Mouse (Mus musculus) cerebellum, postnatal 14 days (tissue): Measurements from ENCODE around the gene Nol6.

Experiments used
- DNase-seq, 2 experiments: peaks; one replicate each; pipeline ENCODE4 v3.0.0; 2021; ENCODE audit warnings: mixed read lengths in 2 of 2

The Nol6 gene

GRCm38 (mm10) chr4:41124180-41124951 is at the start of gene Nol6:
Gene Nol6, minus strand, starts transcription at chr4:41124455.
- peak; percentile 98 for DNase-seq

- no peak for DNase-seq
Measured at GRCm38 (mm10) chr4:41170970-41171369, 46.7 kb upstream of the Nol6 start.

- DNase-seq: peak; percentile 95 to 97
Measured at GRCm38 (mm10) chr4:41165693-41166475, 41.6 kb upstream of the Nol6 start.

- peak; percentile 54 to 65 for DNase-seq
Measured at GRCm38 (mm10) chr4:41164974-41165373, 40.7 kb upstream of the Nol6 start.

- no peak for DNase-seq
Measured at GRCm38 (mm10) chr4:41161232-41161631, 37.0 kb upstream of the Nol6 start.

GRCm38 (mm10) chr4:41158251-41158650 is 34.0 kb upstream of the Nol6 start:
- no peak for DNase-seq

- no peak for DNase-seq
Measured at GRCm38 (mm10) chr4:41156961-41157360, 32.7 kb upstream of the Nol6 start.

- DNase-seq: no peak
Measured at GRCm38 (mm10) chr4:41153146-41153545, 28.9 kb upstream of the Nol6 start.

GRCm38 (mm10) chr4:41151186-41151585 is 26.9 kb upstream of the Nol6 start:
- DNase-seq: no peak

- no peak for DNase-seq
Measured at GRCm38 (mm10) chr4:41149891-41150290, 25.6 kb upstream of the Nol6 start.

GRCm38 (mm10) chr4:41142601-41143000 is 18.3 kb upstream of the Nol6 start:
- no peak for DNase-seq

GRCm38 (mm10) chr4:41140174-41140875 is 16.1 kb upstream of the Nol6 start:
- peak in 1 of 2 experiments; percentile 37 for DNase-seq

- no peak for DNase-seq
Measured at GRCm38 (mm10) chr4:41136811-41137210, 12.6 kb upstream of the Nol6 start.

- DNase-seq: no peak
Measured at GRCm38 (mm10) chr4:41136454-41136805, 12.2 kb upstream of the Nol6 start.

GRCm38 (mm10) chr4:41135711-41136453 is 11.6 kb upstream of the Nol6 start, which contains the start of gene Ube2r2:
Gene Ube2r2, plus strand, starts transcription at chr4:41135743.
- peak in 1 of 2 experiments; percentile 72 for DNase-seq

GRCm38 (mm10) chr4:41134935-41135710 is 10.9 kb upstream of the Nol6 start:
- DNase-seq: peak; percentile 88 to 89

- no peak for DNase-seq
Measured at GRCm38 (mm10) chr4:41133529-41134291, 9.5 kb upstream of the Nol6 start.

GRCm38 (mm10) chr4:41132471-41132870 is 8.2 kb upstream of the Nol6 start:
- no peak for DNase-seq

- no peak for DNase-seq
Measured at GRCm38 (mm10) chr4:41129836-41130235, 5.6 kb upstream of the Nol6 start.

GRCm38 (mm10) chr4:41129406-41129805 is 5.2 kb upstream of the Nol6 start:
- DNase-seq: peak; percentile 80 to 81

GRCm38 (mm10) chr4:41118706-41119292 is 5.5 kb downstream of the Nol6 start:
- DNase-seq: peak; percentile 70 to 84
